Mouse (Mus musculus): ENCODE data around the gene Wbp2. TPM values are rescaled to one million over a fixed set of nuclear protein-coding genes. Genes with fewer than 3 reads are reported as not detected.

Gene Wbp2
- polyA plus RNA-seq, 1 experiment from 2014 or later = 105 TPM

- no peak overlapping the region for H3K27ac ChIP-seq (ENCODE audit: low read depth, low read length)
- H3K36me3 ChIP-seq (ENCODE audit: control insufficient read depth, insufficient read depth, low read length) = no peaks in the 10 kb centered on the region
These were observed 18.3 kb upstream of the Wbp2 start for GRCm38 (mm10) chr11:116105065-116105464.

DNA sequence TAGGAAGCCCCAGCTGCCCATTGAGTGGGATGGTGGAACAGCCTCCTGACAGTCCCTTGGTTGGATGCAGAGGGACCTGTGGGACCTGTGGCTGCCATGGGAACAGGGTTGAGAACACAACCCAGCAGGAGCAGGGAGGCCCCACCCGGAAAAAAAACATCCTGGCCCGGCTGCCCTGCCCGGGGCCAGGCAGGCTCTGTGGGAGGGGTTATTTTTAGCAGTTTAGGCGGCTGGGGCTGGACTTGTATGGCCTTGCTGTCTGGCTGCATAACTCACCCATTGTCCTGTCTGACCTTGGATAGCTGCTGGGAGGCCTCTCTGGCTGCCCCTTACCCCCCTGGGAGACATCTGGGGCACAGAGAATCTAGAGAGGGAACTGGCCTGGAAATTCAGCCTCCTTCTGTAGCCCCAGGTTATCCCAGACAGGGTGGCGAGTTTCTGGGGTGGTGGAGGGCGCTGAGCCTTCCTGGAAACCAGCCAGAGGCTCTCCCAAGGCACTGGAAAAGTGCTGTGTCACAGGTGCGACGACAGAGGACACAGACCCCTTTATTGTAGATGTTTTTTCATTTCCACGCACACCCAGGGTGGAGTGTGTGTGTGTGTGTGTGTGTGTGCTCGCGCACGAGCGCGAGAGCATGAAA, 17.3 kb upstream of the Wbp2 start:
- Histone ChIP-seq H3K4me3 (ENCODE audit: low read depth, low read length) (no peak overlapping the region), H3K36me3 (ENCODE audit: control insufficient read depth, insufficient read depth, low read length) (no peaks in the 10 kb centered on the region), H3K9ac (ENCODE audit: low read length) (peak overlapping the region; percentile 5; the same call in 1 of the 2 replicates), H3K4me2 (ENCODE audit: low read depth) (no peak overlapping the region), H3K9me3 (ENCODE audit: control insufficient read depth, low read length) (no peaks in the 10 kb centered on the region), H3K27ac (ENCODE audit: low read depth, low read length) (no peak overlapping the region; the same call in 1 of the 2 replicates), H3K4me1 (ENCODE audit: control insufficient read depth, insufficient read depth, low read length) (peaks cover 14% of the 10 kb centered on the region), H3K27me3 (ENCODE audit: control insufficient read depth, insufficient read depth, low read length) (peaks cover 36% of the 10 kb centered on the region)
- ATAC-seq (ENCODE audit: insufficient read depth, low FRiP score, low TSS enrichment) (no peak), DNase-seq (ENCODE audit: low spot score) (peak; percentile 50)
- WGBS = 45% methylated on average over 14 of the region's 14 CpGs

More at GRCm38 (mm10) chr11:116105065-116105464, 18.3 kb upstream of the Wbp2 start:
- ATAC-seq (ENCODE audit: insufficient read depth, low FRiP score, low TSS enrichment) (no peak), DNase-seq (ENCODE audit: low spot score) (no peak)
- Histone ChIP-seq H3K4me1 (ENCODE audit: control insufficient read depth, insufficient read depth, low read length) (peaks cover 14% of the 10 kb centered on the region), H3K9ac (ENCODE audit: low read length) (no peak overlapping the region), H3K9me3 (ENCODE audit: control insufficient read depth, low read length) (no peaks in the 10 kb centered on the region), H3K4me3 (ENCODE audit: low read depth, low read length) (no peak overlapping the region), H3K27me3 (ENCODE audit: control insufficient read depth, insufficient read depth, low read length) (peaks cover 46% of the 10 kb centered on the region), H3K4me2 (ENCODE audit: low read depth) (no peak overlapping the region)
- 92% methylated on average over 2 of the region's 2 CpGs for WGBS

GRCm38 (mm10) chr11:116103572-116103971, 16.8 kb upstream of the Wbp2 start:
- Histone ChIP-seq H3K9ac (ENCODE audit: low read length) (no peak overlapping the region), H3K36me3 (ENCODE audit: control insufficient read depth, insufficient read depth, low read length) (no peaks in the 10 kb centered on the region), H3K4me1 (ENCODE audit: control insufficient read depth, insufficient read depth, low read length) (peaks cover 14% of the 10 kb centered on the region), H3K4me3 (ENCODE audit: low read depth, low read length) (no peak overlapping the region), H3K27ac (ENCODE audit: low read depth, low read length) (no peak overlapping the region; the same call in 1 of the 2 replicates), H3K27me3 (ENCODE audit: control insufficient read depth, insufficient read depth, low read length) (peaks cover 31% of the 10 kb centered on the region), H3K4me2 (ENCODE audit: low read depth) (no peak overlapping the region), H3K9me3 (ENCODE audit: control insufficient read depth, low read length) (no peaks in the 10 kb centered on the region)
- ATAC-seq (ENCODE audit: insufficient read depth, low FRiP score, low TSS enrichment) (no peak), DNase-seq (ENCODE audit: low spot score) (no peak)
- 84% methylated on average over 12 of the region's 12 CpGs for WGBS

- DNase-seq (ENCODE audit: low spot score) (no peak), ATAC-seq (ENCODE audit: insufficient read depth, low FRiP score, low TSS enrichment) (no peak)
- no peaks in the 10 kb centered on the region for H3K9me3 ChIP-seq (ENCODE audit: control insufficient read depth, low read length)
- H3K27ac ChIP-seq (ENCODE audit: low read depth, low read length) = 0 out of 2 replicates have a peak overlapping the region, but pooled peaks have one; percentile 41
- H3K36me3 ChIP-seq (ENCODE audit: control insufficient read depth, insufficient read depth, low read length) = no peaks in the 10 kb centered on the region
- H3K4me2 ChIP-seq (ENCODE audit: low read depth) = no peak overlapping the region
- no peak overlapping the region for H3K9ac ChIP-seq (ENCODE audit: low read length)
- peaks cover 20% of the 10 kb centered on the region for H3K27me3 ChIP-seq (ENCODE audit: control insufficient read depth, insufficient read depth, low read length)
- H3K4me1 ChIP-seq (ENCODE audit: control insufficient read depth, insufficient read depth, low read length) = peaks cover 14% of the 10 kb centered on the region
- no peak overlapping the region for H3K4me3 ChIP-seq (ENCODE audit: low read depth, low read length)
- 60% methylated on average over 4 of the region's 4 CpGs for WGBS
These were observed 15.7 kb upstream of the Wbp2 start for GRCm38 (mm10) chr11:116102472-116102871.

DNA sequence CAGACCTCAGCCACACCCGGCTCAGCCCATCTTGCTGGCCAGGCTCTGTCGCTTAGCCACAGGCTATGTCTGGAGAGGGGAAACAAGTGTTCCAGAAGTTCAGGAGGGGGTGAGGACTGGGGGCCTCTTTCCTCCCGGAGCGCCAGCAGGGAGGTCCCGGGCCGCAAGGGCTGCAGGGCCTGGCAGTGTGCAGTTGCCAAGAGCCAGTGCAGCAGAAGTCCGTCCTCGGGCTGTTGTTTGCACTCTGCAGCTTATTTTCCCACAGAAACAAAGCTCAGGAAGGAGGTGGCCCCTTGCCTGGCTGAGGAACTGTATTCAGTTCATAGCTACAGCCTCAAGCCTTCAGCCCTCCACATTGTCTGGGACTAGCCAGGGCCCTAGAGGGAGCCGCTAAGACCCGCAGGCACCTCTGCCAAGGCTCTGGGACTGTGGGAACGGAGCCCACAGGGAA, 15.2 kb upstream of the Wbp2 start:
- DNase-seq (ENCODE audit: low spot score) = peak; percentile 24
- peaks cover 14% of the 10 kb centered on the region for H3K4me1 ChIP-seq (ENCODE audit: control insufficient read depth, insufficient read depth, low read length)
- H3K4me3 ChIP-seq (ENCODE audit: low read depth, low read length) = no peak overlapping the region
- no peak overlapping the region for H3K9ac ChIP-seq (ENCODE audit: low read length)
- 52% methylated on average over 11 of the region's 11 CpGs for WGBS
- no peaks in the 10 kb centered on the region for H3K9me3 ChIP-seq (ENCODE audit: control insufficient read depth, low read length)
- 0 out of 2 replicates have a peak overlapping the region, but pooled peaks have one; percentile 41 for H3K27ac ChIP-seq (ENCODE audit: low read depth, low read length)
- no peaks in the 10 kb centered on the region for H3K36me3 ChIP-seq (ENCODE audit: control insufficient read depth, insufficient read depth, low read length)
- peaks cover 15% of the 10 kb centered on the region for H3K27me3 ChIP-seq (ENCODE audit: control insufficient read depth, insufficient read depth, low read length)
- H3K4me2 ChIP-seq (ENCODE audit: low read depth) = no peak overlapping the region
- no peak for ATAC-seq (ENCODE audit: insufficient read depth, low FRiP score, low TSS enrichment)

DNA sequence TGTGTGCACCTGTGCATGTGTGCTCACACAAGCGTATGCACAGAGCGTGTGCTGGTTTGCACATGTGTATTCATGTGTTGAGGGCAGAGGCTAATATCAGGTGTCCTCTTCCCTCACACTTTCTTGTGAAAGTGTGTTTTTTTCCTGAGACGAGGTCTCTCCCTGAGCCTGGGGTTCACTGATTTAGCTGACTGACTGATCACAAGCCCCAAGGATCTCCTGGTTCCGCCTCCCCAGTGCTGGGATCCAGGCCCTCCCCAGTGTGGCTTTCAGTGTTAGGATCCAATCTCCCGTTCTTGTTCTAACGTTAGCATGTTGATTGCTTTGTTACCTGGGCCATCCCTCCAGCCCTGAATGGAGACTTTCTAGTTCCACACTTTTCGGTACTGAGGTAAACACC, 14.0 kb upstream of the Wbp2 start:
- no peak overlapping the region for H3K4me3 ChIP-seq (ENCODE audit: low read depth, low read length)
- peaks cover 9% of the 10 kb centered on the region for H3K4me1 ChIP-seq (ENCODE audit: control insufficient read depth, insufficient read depth, low read length)
- H3K27ac ChIP-seq (ENCODE audit: low read depth, low read length) = no peak overlapping the region
- peaks cover 5% of the 10 kb centered on the region for H3K27me3 ChIP-seq (ENCODE audit: control insufficient read depth, insufficient read depth, low read length)
- no peak for ATAC-seq (ENCODE audit: insufficient read depth, low FRiP score, low TSS enrichment)
- no peaks in the 10 kb centered on the region for H3K9me3 ChIP-seq (ENCODE audit: control insufficient read depth, low read length)
- WGBS = 83% methylated on average over 7 of the region's 7 CpGs
- no peak overlapping the region for H3K9ac ChIP-seq (ENCODE audit: low read length)
- no peaks in the 10 kb centered on the region for H3K36me3 ChIP-seq (ENCODE audit: control insufficient read depth, insufficient read depth, low read length)
- H3K4me2 ChIP-seq (ENCODE audit: low read depth) = no peak overlapping the region
- no peak for DNase-seq (ENCODE audit: low spot score)

DNA sequence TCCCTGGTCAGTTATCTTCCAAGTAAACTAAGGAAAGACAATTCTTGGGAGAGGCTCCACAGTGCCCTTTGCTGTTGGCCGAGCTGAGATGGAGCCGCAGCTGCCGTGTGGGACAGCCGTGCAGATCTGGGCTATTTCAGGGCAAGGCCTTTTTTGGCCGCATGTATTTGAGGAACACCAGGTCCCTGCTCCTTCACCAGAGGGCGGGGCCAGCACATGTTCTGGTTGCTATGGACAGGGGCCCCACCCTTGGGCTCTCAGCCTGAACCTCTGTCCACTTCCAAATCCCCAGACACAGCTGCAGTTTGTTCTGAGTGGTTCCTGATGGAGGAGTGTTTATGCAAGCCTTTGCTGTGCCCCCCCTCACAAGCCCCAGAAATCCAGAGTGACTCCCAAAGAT, 13.6 kb upstream of the Wbp2 start:
- Histone ChIP-seq H3K9me3 (ENCODE audit: control insufficient read depth, low read length) (no peaks in the 10 kb centered on the region), H3K4me3 (ENCODE audit: low read depth, low read length) (no peak overlapping the region), H3K27me3 (ENCODE audit: control insufficient read depth, insufficient read depth, low read length) (peaks cover under 1% of the 10 kb centered on the region; the same call in 1 of the 2 replicates), H3K36me3 (ENCODE audit: control insufficient read depth, insufficient read depth, low read length) (no peaks in the 10 kb centered on the region), H3K27ac (ENCODE audit: low read depth, low read length) (no peak overlapping the region), H3K4me1 (ENCODE audit: control insufficient read depth, insufficient read depth, low read length) (peaks cover 8% of the 10 kb centered on the region), H3K9ac (ENCODE audit: low read length) (no peak overlapping the region), H3K4me2 (ENCODE audit: low read depth) (no peak overlapping the region)
- DNase-seq (ENCODE audit: low spot score) = no peak
- 85% methylated on average over 6 of the region's 6 CpGs for WGBS
- ATAC-seq (ENCODE audit: insufficient read depth, low FRiP score, low TSS enrichment) = no peak

DNA sequence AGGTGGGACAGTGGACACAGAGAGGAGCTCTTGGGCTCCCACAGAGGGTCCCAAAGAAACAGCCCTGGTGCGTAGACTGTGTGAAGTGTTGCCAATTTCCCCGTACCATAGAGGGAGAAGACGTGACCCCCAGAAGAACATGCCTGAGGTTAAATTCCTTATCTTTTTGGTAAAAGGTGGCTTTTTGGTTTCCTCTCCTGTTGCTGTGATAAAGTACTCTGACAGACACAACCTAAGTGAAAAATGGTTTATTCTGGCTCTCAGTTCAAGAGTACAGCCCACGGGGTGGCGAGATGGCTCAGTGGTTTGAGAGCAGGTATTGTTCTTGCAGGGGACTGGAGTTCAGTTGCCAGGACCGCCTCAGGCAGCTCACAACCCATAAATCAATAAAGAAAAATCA, 12.7 kb upstream of the Wbp2 start:
- H3K27ac ChIP-seq (ENCODE audit: low read depth, low read length) = no peak overlapping the region
- WGBS = 85% methylated on average over 6 of the region's 6 CpGs
- H3K4me1 ChIP-seq (ENCODE audit: control insufficient read depth, insufficient read depth, low read length) = peaks cover 8% of the 10 kb centered on the region
- no peaks in the 10 kb centered on the region for H3K9me3 ChIP-seq (ENCODE audit: control insufficient read depth, low read length)
- H3K4me2 ChIP-seq (ENCODE audit: low read depth) = no peak overlapping the region
- no peaks in the 10 kb centered on the region for H3K36me3 ChIP-seq (ENCODE audit: control insufficient read depth, insufficient read depth, low read length)
- no peak overlapping the region for H3K9ac ChIP-seq (ENCODE audit: low read length)
- no peaks in the 10 kb centered on the region for H3K27me3 ChIP-seq (ENCODE audit: control insufficient read depth, insufficient read depth, low read length)
- H3K4me3 ChIP-seq (ENCODE audit: low read depth, low read length) = no peak overlapping the region
- ATAC-seq (ENCODE audit: insufficient read depth, low FRiP score, low TSS enrichment) (no peak), DNase-seq (ENCODE audit: low spot score) (no peak)
